Mouse (Mus musculus) forelimb bud, embryonic 11.5 days (tissue): ENCODE data around the gene Slc35b4.
A peak's percentile ranks its signal among the peaks of the same experiment; 100 is the strongest.

Source experiments
- DNase-seq: peaks from one replicate; pipeline ENCODE4 v3.0.0-alpha.2; 2012; ENCODE audit warnings: low read depth, low spot score

Slc35b4 gene

GRCm38 (mm10) chr6:34176864-34177247, at the start of gene Slc35b4:
Gene Slc35b4 (minus strand): TSS chr6:34177111.
- peak; percentile 97 for DNase-seq

DNA sequence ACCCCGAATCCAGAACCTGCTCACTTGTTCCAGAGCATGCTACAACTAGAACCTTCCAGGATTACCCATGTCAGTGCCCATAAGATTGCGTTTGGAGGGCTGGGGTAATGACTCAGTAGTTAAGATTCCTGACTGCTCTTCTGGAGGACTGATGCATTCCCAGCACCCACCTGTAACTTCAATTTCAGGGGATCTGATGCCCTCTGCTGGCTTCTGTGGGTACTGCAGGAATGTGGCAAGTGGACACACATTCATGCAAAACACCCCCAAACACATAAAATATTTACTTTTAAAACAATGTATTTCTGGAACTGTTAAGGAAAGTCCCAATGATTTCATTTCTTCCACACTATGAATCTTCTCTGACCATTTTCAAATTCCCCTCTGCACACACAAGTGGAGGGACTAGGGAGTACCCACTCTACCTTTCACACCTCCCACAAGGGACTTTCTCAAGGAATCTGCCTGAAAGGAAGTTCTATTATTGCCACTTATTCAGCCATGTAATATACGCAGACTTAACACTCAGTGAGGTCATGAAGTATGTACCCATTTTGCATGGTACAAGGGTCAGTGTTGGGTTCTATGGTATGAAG, 48.2 kb upstream of the Slc35b4 start:
- no peak for DNase-seq

- DNase-seq, result no peak
Measured at GRCm38 (mm10) chr6:34216450-34217319, 39.8 kb upstream of the Slc35b4 start.

- DNase-seq, result no peak
Measured at GRCm38 (mm10) chr6:34205754-34206153, 28.8 kb upstream of the Slc35b4 start.

DNA sequence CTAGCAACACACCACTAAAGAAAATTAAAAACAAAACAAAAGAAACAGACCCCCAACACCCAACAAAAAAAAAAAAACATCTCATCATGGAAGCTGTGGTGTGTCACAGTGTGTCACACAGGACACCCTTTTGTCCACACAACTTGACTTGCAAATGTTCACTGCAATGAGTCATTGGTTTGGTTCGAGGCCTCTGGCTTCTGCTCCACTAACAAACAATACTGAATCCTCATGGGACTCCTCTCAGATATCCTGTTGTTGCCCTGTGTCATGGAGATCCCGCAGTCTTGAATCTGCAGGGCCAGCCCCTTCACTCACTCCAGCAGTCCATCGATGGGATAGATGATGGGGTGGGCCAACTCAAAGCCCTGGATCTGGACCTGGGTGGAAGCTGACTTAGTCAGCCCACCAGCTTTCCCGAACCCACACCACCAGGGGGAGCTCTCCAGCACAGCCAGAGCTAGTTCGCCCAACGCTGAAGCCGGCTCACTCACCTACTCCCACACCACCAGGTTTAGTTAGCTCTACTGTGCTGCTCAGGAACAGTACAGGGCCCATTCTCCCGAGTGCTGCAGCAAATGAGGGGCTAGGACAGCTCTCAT, 28.2 kb upstream of the Slc35b4 start:
- peak; percentile 8 for DNase-seq

GRCm38 (mm10) chr6:34203503-34203902, 26.6 kb upstream of the Slc35b4 start:
- no peak for DNase-seq

- DNase-seq, result no peak
Measured at GRCm38 (mm10) chr6:34194981-34195380, 18.1 kb upstream of the Slc35b4 start.

GRCm38 (mm10) chr6:34193708-34194475, 17.0 kb upstream of the Slc35b4 start:
- peak; percentile 76 for DNase-seq

- DNase-seq, result no peak
Measured at GRCm38 (mm10) chr6:34191401-34191800, 14.5 kb upstream of the Slc35b4 start.

DNA sequence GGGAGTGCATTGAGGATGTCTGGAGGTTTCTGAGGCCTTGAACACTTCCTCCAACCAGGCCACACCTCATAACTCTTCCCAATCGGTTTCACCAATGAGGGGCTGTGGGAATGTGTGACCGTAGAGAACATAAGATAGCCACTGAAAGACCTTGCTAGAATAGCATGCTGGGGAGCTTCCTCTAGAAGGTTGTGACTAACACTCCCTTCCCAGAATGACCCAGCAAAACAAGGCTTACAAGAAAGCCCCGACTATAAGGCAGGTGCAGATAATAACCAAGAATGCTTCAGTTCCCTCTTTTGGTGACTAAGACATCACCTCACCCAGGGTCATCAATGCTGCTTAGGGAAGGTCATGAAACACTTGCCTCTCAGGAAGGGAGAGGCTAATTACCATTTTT, 12.6 kb upstream of the Slc35b4 start:
- no peak for DNase-seq

DNA sequence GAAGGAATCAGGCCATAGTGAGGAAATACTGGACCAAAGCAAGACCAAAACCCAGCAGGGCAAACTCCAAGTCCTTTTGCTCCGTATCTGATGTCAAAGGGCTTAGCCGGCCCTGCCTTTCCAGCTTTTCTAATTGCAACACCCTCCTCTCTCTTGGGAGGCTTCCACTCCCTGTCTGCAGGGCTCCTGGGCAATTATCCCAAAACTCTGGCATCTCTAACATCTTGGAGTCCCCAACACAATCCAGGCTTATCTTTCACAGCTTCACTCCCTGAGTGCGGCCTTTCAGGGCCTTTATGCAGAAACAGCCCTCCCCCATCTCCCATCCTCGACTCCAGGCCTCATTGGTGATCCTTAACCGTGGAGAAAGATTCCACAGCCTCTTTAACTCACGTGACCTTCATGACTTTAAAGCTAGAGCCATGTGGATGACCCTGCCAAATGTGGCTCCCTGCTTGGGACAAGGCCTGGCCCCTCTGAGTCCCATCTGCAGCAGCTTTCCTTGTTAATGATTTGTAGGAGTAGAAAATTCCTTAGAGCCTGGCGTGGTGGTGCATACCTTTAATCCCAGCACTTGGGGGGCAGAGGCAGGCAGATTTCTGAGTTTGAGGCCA, 11.2 kb upstream of the Slc35b4 start:
- no peak for DNase-seq

GRCm38 (mm10) chr6:34187273-34187863, 10.5 kb upstream of the Slc35b4 start:
- no peak for DNase-seq

- no peak for DNase-seq
Measured at GRCm38 (mm10) chr6:34183326-34183725, 6.4 kb upstream of the Slc35b4 start.

DNA sequence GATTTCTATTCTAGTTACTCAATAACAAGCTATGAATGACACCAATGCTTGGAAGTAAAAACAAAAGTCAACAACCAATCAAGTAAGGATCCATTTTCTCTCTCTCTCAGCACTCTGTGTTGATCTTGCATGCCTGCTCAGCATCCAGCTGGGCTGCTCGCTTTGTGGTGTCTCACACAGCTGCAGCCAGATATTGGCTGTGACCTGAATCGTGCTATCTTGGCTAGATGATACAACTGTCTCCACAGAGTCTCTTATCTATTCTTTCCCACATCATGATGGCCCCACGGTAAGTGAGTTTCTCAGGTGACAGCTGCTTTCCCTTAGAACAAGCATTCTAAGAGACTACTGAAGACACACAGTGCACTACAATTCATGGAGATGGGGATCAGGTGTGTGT, 5.0 kb upstream of the Slc35b4 start:
- DNase-seq, result no peak

GRCm38 (mm10) chr6:34179911-34180310, 3.0 kb upstream of the Slc35b4 start:
- DNase-seq, result no peak

- DNase-seq, result no peak
Measured at GRCm38 (mm10) chr6:34179007-34179406, 2.1 kb upstream of the Slc35b4 start.

DNA sequence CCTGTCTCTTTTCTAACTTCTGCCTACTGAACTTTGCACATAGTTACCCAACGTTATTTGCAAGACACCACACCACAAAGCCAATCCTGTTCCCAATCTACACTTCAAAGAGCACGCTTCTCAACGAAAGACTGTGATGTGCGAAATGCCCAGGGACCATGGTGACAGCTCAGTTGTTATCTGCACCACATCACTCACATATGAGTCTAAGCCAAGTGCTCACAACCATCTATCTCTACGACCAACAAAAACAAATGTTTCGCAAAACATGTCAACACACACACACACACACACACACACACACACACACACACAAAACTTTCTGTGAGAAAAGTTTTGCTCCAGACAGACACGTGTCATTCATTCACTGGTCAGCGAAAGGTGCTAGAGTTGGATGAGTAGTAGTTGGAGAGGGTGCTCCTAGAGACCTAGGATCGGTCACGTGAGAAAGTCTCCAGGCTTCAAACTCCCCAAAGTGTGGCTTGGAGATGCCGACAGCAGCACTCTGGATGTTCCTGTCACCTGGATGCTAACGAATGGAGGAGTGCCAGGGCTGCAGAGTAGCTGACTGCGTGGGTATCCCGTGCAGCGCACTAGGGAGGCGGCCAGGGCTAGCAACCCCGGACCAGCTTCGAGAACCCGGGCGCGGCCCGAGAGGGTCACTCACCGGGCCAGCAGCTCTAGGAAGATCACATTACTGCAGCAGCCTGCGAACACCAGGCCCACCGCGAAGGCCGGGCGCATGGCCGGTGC, 624 bp downstream of the Slc35b4 start:
- peak; percentile 45 for DNase-seq

DNA sequence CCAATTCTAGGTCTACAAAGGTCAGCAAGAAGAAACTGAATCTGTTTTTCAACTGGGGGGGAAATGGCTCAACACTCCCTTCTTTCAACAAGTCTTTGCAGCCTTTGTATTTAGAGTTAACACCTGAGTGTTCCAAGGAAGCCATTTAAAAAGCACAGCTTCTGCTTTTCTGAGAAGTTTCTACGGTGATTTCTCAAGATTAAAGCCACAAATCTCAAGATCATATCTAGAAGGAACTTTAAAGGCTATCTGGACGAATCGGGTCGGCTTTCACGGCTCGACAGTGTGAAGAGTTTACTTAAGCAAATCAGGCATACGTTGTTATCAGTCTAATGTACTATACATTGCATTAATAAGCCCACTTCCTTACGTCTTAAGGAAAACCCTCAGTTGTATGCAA, 2.2 kb downstream of the Slc35b4 start:
- DNase-seq, result no peak

DNA sequence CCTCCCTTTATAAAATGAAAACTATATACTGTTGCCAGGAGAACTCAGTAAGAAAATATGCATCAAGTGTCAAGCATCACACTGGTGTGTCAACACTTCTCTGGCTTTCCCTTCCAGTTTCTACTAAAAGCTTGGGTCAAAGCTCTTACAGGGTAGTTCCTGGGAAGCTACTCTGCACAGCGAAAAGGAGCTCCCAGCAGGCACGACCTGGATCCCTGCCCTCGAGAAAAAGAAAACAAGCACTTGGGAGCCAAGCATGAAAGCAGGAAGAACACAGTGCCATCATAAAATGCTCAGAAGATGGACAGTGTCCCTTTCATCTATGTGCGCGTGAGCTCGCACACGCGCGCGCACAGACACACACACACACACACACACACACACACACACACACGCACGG, 3.7 kb downstream of the Slc35b4 start:
- DNase-seq, result no peak

GRCm38 (mm10) chr6:34171748-34172457, 5.0 kb downstream of the Slc35b4 start:
- DNase-seq, result no peak
